Comparison of ENCODE assay signal across 21 mouse cellular contexts in the genomic region with DNA sequence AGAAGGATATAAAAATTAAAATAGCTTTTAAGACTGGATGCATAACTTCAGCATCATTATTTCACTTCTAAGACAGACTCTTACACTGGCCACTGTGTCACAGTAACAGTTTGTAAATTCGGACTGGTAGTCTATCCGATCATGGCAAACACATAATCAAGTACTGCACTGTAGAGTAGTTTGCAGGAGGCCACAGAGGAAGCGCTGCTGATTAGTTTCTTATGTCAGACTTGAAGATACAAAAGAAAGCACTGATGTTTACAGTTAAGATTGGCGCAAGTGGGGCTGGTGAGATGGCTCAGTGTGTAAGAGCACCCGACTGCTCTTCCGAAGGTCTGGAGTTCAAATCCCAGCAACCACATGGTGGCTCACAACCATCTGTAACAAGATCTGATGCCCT.
A peak's percentile ranks its signal among the peaks of the same experiment; 100 is the strongest.
DNase-seq lines count a peak whose midpoint lies in the region; ATAC-seq and TF ChIP-seq lines count a peak whose summit lies in the region.
"Had no signal": no experiment of that assay in that cellular context is flagged by ENCODE, and none has a peak within 500 bp of the region (broad histone marks: within the 10 kb centered on the region; RNA-seq: fewer than 3 reads in every experiment).

No protein-coding gene starts in this region.

- 79% methylated on average over 6 of the region's 6 CpGs for WGBS in embryonic facial prominence, embryonic 11.5 days
- 87% methylated on average over 6 of the region's 6 CpGs for WGBS in embryonic facial prominence, embryonic 10.5 days
- WGBS in lung, embryonic 14.5 days: 71% methylated on average over 6 of the region's 6 CpGs
- 86% methylated on average over 6 of the region's 6 CpGs for WGBS in lung, adult 2 months
- WGBS in lung, embryonic 16.5 days: 73% methylated on average over 6 of the region's 6 CpGs

- no peak overlapping the region for H3K27ac ChIP-seq in embryonic facial prominence, embryonic 11.5 days (replicated peaks; ENCODE audit: low read depth, low read length)
- no peak overlapping the region for H3K27ac ChIP-seq in embryonic facial prominence, embryonic 10.5 days (replicated peaks)
- H3K27ac ChIP-seq in lung, embryonic 14.5 days (ENCODE audit: low read depth): no peak overlapping the region
- H3K27ac ChIP-seq in lung, embryonic 16.5 days (ENCODE audit: low read length): no peak overlapping the region

- H3K9ac ChIP-seq in embryonic facial prominence, embryonic 11.5 days (replicated peaks; ENCODE audit: low read length): no peak overlapping the region
- H3K9ac ChIP-seq in lung, embryonic 14.5 days: no peak overlapping the region
- no peak overlapping the region for H3K9ac ChIP-seq in lung, embryonic 16.5 days (ENCODE audit: low read length)

- no peak overlapping the region for H3K4me2 ChIP-seq in embryonic facial prominence, embryonic 11.5 days (ENCODE audit: low read depth, low read length)
- no peak overlapping the region for H3K4me2 ChIP-seq in lung, embryonic 14.5 days
- H3K4me2 ChIP-seq in lung, embryonic 16.5 days (ENCODE audit: low read depth, low read length): no peak overlapping the region

- no peaks in the 10 kb centered on the region for H3K36me3 ChIP-seq in embryonic facial prominence, embryonic 11.5 days (replicated peaks; ENCODE audit: control insufficient read depth, insufficient read depth, low read depth, low read length)
- no peaks in the 10 kb centered on the region for H3K36me3 ChIP-seq in embryonic facial prominence, embryonic 10.5 days (replicated peaks)
- no peaks in the 10 kb centered on the region for H3K36me3 ChIP-seq in lung, embryonic 14.5 days (ENCODE audit: insufficient read depth)
- no peaks in the 10 kb centered on the region for H3K36me3 ChIP-seq in lung, embryonic 16.5 days (ENCODE audit: control insufficient read depth, insufficient read depth, low read length)
- H3K36me3 ChIP-seq: G1E had no signal

- TF ChIP-seq POLR2A in lung, adult 2 months (IDR thresholded peaks at IDR 0.05; ENCODE audit: borderline replicate concordance, extremely low read depth, low read depth, low read length): no peak

- ATAC-seq in embryonic facial prominence, embryonic 11.5 days (replicated peaks; ENCODE audit: insufficient number of reproducible peaks, low FRiP score, low TSS enrichment, low read depth): no peak
- peak; percentile 54; the same call in 1 of the 2 replicates for ATAC-seq in lung, embryonic 14.5 days (ENCODE audit: insufficient read depth)
- ATAC-seq in lung, embryonic 16.5 days (ENCODE audit: low read depth): peak; percentile 34; the same call in 1 of the 2 replicates
- ATAC-seq: activated CD4-positive, CD25-positive, alpha-beta regulatory T cell, adult 4 months; CD4-positive, CD25-positive, alpha-beta regulatory T cell, adult 4 months; Patski had no signal

- peak; percentile 21 for DNase-seq in embryonic facial prominence, embryonic 11.5 days (ENCODE audit: low spot score)
- no peak for DNase-seq in embryonic facial prominence, embryonic 10.5 days (ENCODE audit: low spot score)
- peak; percentile 59 for DNase-seq in lung, embryonic 14.5 days
- no peak for DNase-seq in lung, adult 2 months
- DNase-seq in lung, postnatal 36 days: no peak
- DNase-seq: adrenal gland, adult 2 months; adrenal gland, adult 8-10 months; adrenal gland, postnatal 10 days; adrenal gland, postnatal 14 days; adrenal gland, postnatal 25 days; adrenal gland, postnatal 36 days; B cell, adult 2 months; cerebellum, adult 11 months; cerebellum, adult 11-12 months; cerebellum, adult 18-20 months had no signal

- no peak overlapping the region for H3K4me3 ChIP-seq in embryonic facial prominence, embryonic 11.5 days (ENCODE audit: low read depth, low read length)
- no peak overlapping the region for H3K4me3 ChIP-seq in embryonic facial prominence, embryonic 10.5 days
- no peak overlapping the region for H3K4me3 ChIP-seq in lung, embryonic 14.5 days (ENCODE audit: low read depth, low read length)
- H3K4me3 ChIP-seq in lung, adult 2 months (replicated peaks; ENCODE audit: extremely low read depth, low read depth, low read length): no peak overlapping the region
- no peak overlapping the region for H3K4me3 ChIP-seq in lung, embryonic 16.5 days (ENCODE audit: low read length)

- H3K9me3 ChIP-seq in embryonic facial prominence, embryonic 11.5 days (replicated peaks; ENCODE audit: control insufficient read depth, low read length): no peaks in the 10 kb centered on the region
- H3K9me3 ChIP-seq in embryonic facial prominence, embryonic 10.5 days: no peaks in the 10 kb centered on the region
- no peaks in the 10 kb centered on the region for H3K9me3 ChIP-seq in lung, embryonic 14.5 days (ENCODE audit: low read depth, low read length)
- no peaks in the 10 kb centered on the region for H3K9me3 ChIP-seq in lung, embryonic 16.5 days (ENCODE audit: control insufficient read depth, low read length)
- H3K9me3 ChIP-seq: G1E had no signal

- H3K27me3 ChIP-seq in embryonic facial prominence, embryonic 11.5 days (ENCODE audit: control insufficient read depth, insufficient read depth, low read length): no peaks in the 10 kb centered on the region
- H3K27me3 ChIP-seq in embryonic facial prominence, embryonic 10.5 days (replicated peaks; ENCODE audit: low read depth, poor library complexity, severe bottlenecking): no peaks in the 10 kb centered on the region
- H3K27me3 ChIP-seq in lung, embryonic 14.5 days (ENCODE audit: insufficient read depth, low read length): no peaks in the 10 kb centered on the region
- no peaks in the 10 kb centered on the region for H3K27me3 ChIP-seq in lung, embryonic 16.5 days (ENCODE audit: control insufficient read depth, insufficient read depth, low read depth, low read length)
- H3K27me3 ChIP-seq: CH12.LX, Patski had no signal

- H3K4me1 ChIP-seq in embryonic facial prominence, embryonic 11.5 days (ENCODE audit: control insufficient read depth, insufficient read depth, low read length): no peaks in the 10 kb centered on the region
- no peaks in the 10 kb centered on the region for H3K4me1 ChIP-seq in embryonic facial prominence, embryonic 10.5 days
- no peaks in the 10 kb centered on the region for H3K4me1 ChIP-seq in lung, embryonic 14.5 days (ENCODE audit: insufficient read depth)
- no peaks in the 10 kb centered on the region for H3K4me1 ChIP-seq in lung, adult 2 months (ENCODE audit: control insufficient read depth, insufficient read depth, low read length)
- no peaks in the 10 kb centered on the region for H3K4me1 ChIP-seq in lung, embryonic 16.5 days (replicated peaks; ENCODE audit: control insufficient read depth, insufficient read depth, low read length)

- TF ChIP-seq CTCF in lung, embryonic 14.5 days (IDR thresholded peaks at IDR 0.05; ENCODE audit: low read depth): no peak
- no peak for TF ChIP-seq CTCF in lung, adult 2 months (IDR thresholded peaks at IDR 0.05; ENCODE audit: insufficient read depth, low read length)

Comparison
In these comparisons a context has a peak if more than half of its experiments do, and no peak if none do; other contexts are left out.
1. DNase-seq: peak in embryonic facial prominence, embryonic 11.5 days (single experiment) and lung, embryonic 14.5 days (single experiment); none in embryonic facial prominence, embryonic 10.5 days (single experiment), lung, adult 2 months (single experiment) and lung, postnatal 36 days (single experiment).